18 mouse cellular contexts compared by ENCODE assay signal in genomic region chr3:115497420-115497819, GRCm38 (mm10).
"Had no signal": no experiment of that assay in that cellular context is flagged by ENCODE, and none has a peak within 500 bp of the region (broad histone marks: within the 10 kb centered on the region; RNA-seq: fewer than 3 reads in every experiment).

No protein-coding gene starts in this region.

- H3K9ac ChIP-seq: lung, embryonic 14.5 days; midbrain, embryonic 12.5 days; neural tube, embryonic 13.5 days; neural tube, embryonic 15.5 days had no signal

- H3K4me2 ChIP-seq: lung, embryonic 14.5 days; midbrain, embryonic 12.5 days; neural tube, embryonic 13.5 days; neural tube, embryonic 15.5 days had no signal

- H3K9me3 ChIP-seq: midbrain, embryonic 10.5 days; midbrain, embryonic 12.5 days; neural tube, embryonic 13.5 days; neural tube, embryonic 15.5 days had no signal

- DNase-seq: lung, adult 18-20 months; lung, embryonic 14.5 days; lung, postnatal 10 days; lung, postnatal 4 days; midbrain, embryonic 14.5 days; right cerebral cortex, adult 18-20 months; right cerebral cortex, postnatal 25 days; right cerebral cortex, postnatal 4 days; spleen, adult 18-20 months; thymus, adult 18-20 months; thymus, postnatal 14 days; thymus, postnatal 4 days had no signal

- H3K4me1 ChIP-seq: midbrain, embryonic 10.5 days; midbrain, embryonic 12.5 days; neural tube, embryonic 13.5 days; neural tube, embryonic 15.5 days had no signal

- H3K27me3 ChIP-seq: midbrain, embryonic 12.5 days; neural tube, embryonic 13.5 days; neural tube, embryonic 15.5 days had no signal

- H3K27ac ChIP-seq: midbrain, embryonic 10.5 days; midbrain, embryonic 12.5 days; neural tube, embryonic 13.5 days; neural tube, embryonic 15.5 days had no signal

- ATAC-seq: midbrain, embryonic 16.5 days had no signal

- H3K4me3 ChIP-seq: midbrain, embryonic 10.5 days; midbrain, embryonic 12.5 days; myocyte; neural tube, embryonic 13.5 days; neural tube, embryonic 15.5 days had no signal

- H3K36me3 ChIP-seq: midbrain, embryonic 10.5 days; midbrain, embryonic 12.5 days; neural tube, embryonic 13.5 days; neural tube, embryonic 15.5 days had no signal
